In the genomic region with DNA sequence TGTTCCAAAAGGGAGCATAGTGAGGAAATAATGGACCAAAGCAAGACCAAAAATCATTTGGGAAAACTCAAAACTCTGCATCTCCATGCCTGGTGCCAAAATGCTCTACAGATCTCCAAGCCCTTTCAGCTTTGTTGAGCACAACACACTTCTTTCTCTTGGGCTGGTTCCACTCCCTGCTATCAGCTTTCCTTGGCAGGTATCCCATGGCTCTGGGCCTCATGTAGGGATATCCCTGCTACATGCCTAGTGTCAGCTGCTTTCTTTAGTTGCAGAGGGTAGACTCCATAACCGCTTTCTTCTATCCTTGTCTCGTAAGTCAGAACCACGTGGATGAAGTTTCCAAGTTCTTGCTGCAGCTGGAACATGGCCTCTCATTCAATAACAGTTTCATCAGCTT, we compare ENCODE assay signal across 15 mouse cellular contexts.
"Had no signal": no experiment of that assay in that cellular context is flagged by ENCODE, and none has a peak within 500 bp of the region (broad histone marks: within the 10 kb centered on the region; RNA-seq: fewer than 3 reads in every experiment).

No protein-coding gene starts in this region.

- H3K4me2 ChIP-seq: limb, embryonic 12.5 days; neural tube, embryonic 15.5 days had no signal

- H3K27me3 ChIP-seq: limb, embryonic 12.5 days; neural tube, embryonic 15.5 days had no signal

- H3K4me3 ChIP-seq: limb, embryonic 12.5 days; myocyte; neural tube, embryonic 15.5 days had no signal

- H3K9ac ChIP-seq: limb, embryonic 12.5 days; liver, embryonic 14.5 days; neural tube, embryonic 15.5 days had no signal

- H3K9me3 ChIP-seq: neural tube, embryonic 15.5 days had no signal

- ATAC-seq: lung, postnatal 0 days had no signal

- H3K4me1 ChIP-seq: limb, embryonic 12.5 days; neural tube, embryonic 15.5 days had no signal

- H3K27ac ChIP-seq: limb, embryonic 12.5 days; liver, embryonic 14.5 days; neural tube, embryonic 15.5 days had no signal

- DNase-seq: kidney, postnatal 36 days; layer of hippocampus, adult 9-11 months; layer of hippocampus, postnatal 36 days; liver; lung, adult 2 months; lung, postnatal 36 days; midbrain, embryonic 14.5 days; right cerebral cortex, adult 18-20 months; right cerebral cortex, postnatal 25 days; thymus, postnatal 36 days had no signal

- H3K36me3 ChIP-seq: limb, embryonic 12.5 days; neural tube, embryonic 15.5 days had no signal
